Mouse (Mus musculus) intestine, embryonic 16.5 days (tissue): Measurements from ENCODE around the gene Jam3. TPM values are rescaled to one million over a fixed set of nuclear protein-coding genes. Genes with fewer than 3 reads are reported as not detected.

ENCODE experiments used
- ATAC-seq: fragments of 200-750 bp; cut with Nextera tagmentation; 2 replicates; pipeline ENCODE4 v1.8.0; 2017; ENCODE audit warnings: moderate TSS enrichment, moderate library complexity
- H3K27ac ChIP-seq: fragments of 300-500 bp; sonication (generic); 2 replicates; pipeline ENCODE4 v1.5.1; 2014; ENCODE audit warnings: mild to moderate bottlenecking, low read length
- H3K27me3 ChIP-seq: fragments of 300-500 bp; sonication (generic); replicated peaks from 2 replicates; pipeline ENCODE4 v1.6.1; 2014; ENCODE audit warnings: low read length, control low read depth, mixed read lengths; ENCODE audit not compliant: control insufficient read depth, insufficient read depth
- H3K36me3 ChIP-seq: fragments of 300-500 bp; sonication (generic); 2 replicates; pipeline ENCODE4 v1.6.1; 2014; ENCODE audit warnings: low read length, control low read depth; ENCODE audit not compliant: control insufficient read depth, insufficient read depth
- H3K4me1 ChIP-seq: fragments of 300-500 bp; sonication (generic); 2 replicates; pipeline ENCODE4 v1.6.1; 2014; ENCODE audit warnings: low read length, control low read depth, mixed read lengths; ENCODE audit not compliant: control insufficient read depth, insufficient read depth
- H3K4me2 ChIP-seq: fragments of 300-500 bp; sonication (generic); 2 replicates; pipeline ENCODE4 v1.6.1; 2014; ENCODE audit warnings: low read depth, low read length, control low read depth
- H3K4me3 ChIP-seq: fragments of 300-500 bp; sonication (generic); 2 replicates; pipeline ENCODE4 v1.5.1; 2014; ENCODE audit warnings: mild to moderate bottlenecking, low read length
- H3K9ac ChIP-seq: fragments of 300-500 bp; sonication (generic); 2 replicates; pipeline ENCODE4 v1.6.1; 2014; ENCODE audit warnings: low read depth, low read length
- H3K9me3 ChIP-seq: fragments of 300-500 bp; sonication (generic); 2 replicates; pipeline ENCODE4 v1.6.1; 2016; ENCODE audit warnings: low read length, control low read depth; ENCODE audit not compliant: control insufficient read depth
- WGBS: fragments of 180-500 bp; shearing (Covaris S2); extraction: QIAGEN DNeasy Blood & Tissue Kit; methylation state at CpG from one replicate; pipeline ENCODE4 v1.1.7; 2014; 5-methylcytosine and 5-hydroxymethylcytosine counted together
- polyA plus RNA-seq: library from polyadenylated mRNA; unstranded; fragments of >200 nt; fragmentation: Nextera tagmentation; extraction: Ambion mirVana; gene quantifications from 2 replicates; pipeline ENCODE4 v1.2.1, GENCODE M21; 2015

Jam3 gene
- polyA plus RNA-seq: 36.5 and 41.4 TPM in 2 replicates

- Histone ChIP-seq H3K9me3 (no peaks in the 10 kb centered on the region), H3K36me3 (no peaks in the 10 kb centered on the region), H3K27ac (peak within 1 kb of the TSS; percentile 82), H3K4me1 (no peaks in the 10 kb centered on the region), H3K9ac (peak within 1 kb of the TSS; percentile 79), H3K27me3 (peaks cover 8% of the 10 kb centered on the region; the same call in 1 of the 2 replicates), H3K4me2 (peak within 1 kb of the TSS; percentile 66), H3K4me3 (peak within 1 kb of the TSS; percentile 72)
- ATAC-seq: peak; percentile 98
- under 1% methylated on average over 58 of the region's 58 CpGs for WGBS
Observed at GRCm38 (mm10) chr9:27154763-27155530, at the start of gene Jam3. Gene Jam3 (minus strand): TSS chr9:27155421.

DNA sequence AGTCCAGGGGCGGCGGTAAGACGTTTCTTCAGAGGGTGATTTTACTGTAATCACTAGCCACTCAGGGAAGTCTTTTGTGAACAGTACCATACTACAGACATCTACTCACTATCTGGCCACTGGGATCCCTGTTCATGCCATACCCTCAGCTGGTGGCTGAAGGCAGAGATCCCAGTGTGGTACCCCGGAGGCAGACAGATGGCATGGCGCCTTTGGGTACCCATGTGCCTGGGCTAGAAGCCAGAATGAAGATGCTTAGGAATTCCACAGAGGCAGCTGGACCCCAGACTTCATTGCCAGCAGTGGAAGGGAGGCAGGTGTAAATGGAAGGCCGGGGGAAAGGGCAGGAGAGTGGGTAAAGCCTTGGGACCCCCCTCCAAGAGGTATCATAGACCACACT is 49.0 kb upstream of the Jam3 start:
- no peaks in the 10 kb centered on the region for H3K27me3 ChIP-seq
- H3K36me3 ChIP-seq: no peaks in the 10 kb centered on the region
- H3K4me2 ChIP-seq: no peak overlapping the region
- H3K9me3 ChIP-seq: no peaks in the 10 kb centered on the region
- H3K27ac ChIP-seq: no peak overlapping the region
- 79% methylated on average over 6 of the region's 6 CpGs for WGBS
- H3K4me3 ChIP-seq: no peak overlapping the region
- no peaks in the 10 kb centered on the region for H3K4me1 ChIP-seq
- no peak overlapping the region for H3K9ac ChIP-seq
- no peak; the same call in 1 of the 2 replicates for ATAC-seq

DNA sequence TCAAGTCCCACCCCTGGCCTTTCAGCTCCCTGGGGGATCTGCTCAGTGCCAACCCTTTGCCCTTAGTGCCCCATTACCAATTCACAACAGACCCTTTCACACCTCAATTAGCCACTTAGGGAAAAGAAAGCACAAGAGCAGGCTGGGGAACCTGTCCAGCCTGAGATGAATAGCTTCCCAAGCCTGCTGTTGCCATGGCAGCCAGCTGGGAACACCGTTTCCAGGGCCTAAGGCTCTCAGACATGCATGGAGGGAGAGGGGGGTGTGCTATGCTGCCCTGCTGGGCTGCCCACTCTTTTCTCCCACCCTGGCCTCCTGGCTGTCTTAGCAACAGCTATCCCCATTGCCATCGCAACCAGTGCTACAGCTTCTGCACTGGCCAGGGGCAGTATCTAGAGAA is 47.9 kb upstream of the Jam3 start:
- WGBS: 27% methylated on average over 2 of the region's 2 CpGs
- no peaks in the 10 kb centered on the region for H3K27me3 ChIP-seq

DNA sequence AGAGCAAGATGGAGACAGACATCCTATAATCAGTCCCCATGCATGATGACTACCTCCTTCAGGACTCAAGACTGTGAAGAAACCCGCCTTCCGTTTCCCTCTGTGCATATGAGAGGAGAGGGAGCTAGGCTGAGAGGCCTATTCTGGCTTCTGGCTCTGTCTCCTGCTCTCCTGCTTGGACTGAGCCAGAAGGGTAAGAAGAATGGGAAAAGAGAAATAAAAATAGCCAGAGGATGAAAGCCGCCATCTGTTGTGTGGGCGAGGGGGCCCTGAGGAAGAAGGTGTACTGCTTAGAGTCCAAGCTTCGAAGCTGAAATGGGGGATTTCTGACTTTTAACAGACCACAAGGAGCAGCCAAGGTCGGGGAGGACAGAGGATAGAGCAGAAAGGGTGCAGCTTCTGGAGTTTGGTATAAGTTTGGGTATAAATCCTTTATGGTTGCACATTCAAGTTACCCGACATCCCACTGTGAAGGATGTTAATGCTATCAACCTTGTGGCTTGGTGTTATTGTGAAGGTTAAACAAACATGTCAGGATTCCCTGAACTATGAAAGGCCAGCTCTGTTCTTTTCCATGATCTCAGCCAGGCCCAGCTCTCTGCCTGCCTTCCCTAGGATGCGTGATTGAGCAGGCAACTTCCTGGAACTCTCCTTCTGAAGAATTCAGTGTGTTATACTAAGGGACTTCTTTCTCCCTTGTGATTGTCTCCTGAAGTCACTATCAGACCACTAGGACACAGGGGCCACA is 46.4 kb upstream of the Jam3 start:
- no peaks in the 10 kb centered on the region for H3K9me3 ChIP-seq
- no peaks in the 10 kb centered on the region for H3K36me3 ChIP-seq
- no peak overlapping the region for H3K4me2 ChIP-seq
- 66% methylated on average over 8 of the region's 8 CpGs for WGBS
- no peaks in the 10 kb centered on the region for H3K4me1 ChIP-seq
- no peak overlapping the region for H3K9ac ChIP-seq
- H3K27me3 ChIP-seq: no peaks in the 10 kb centered on the region
- H3K27ac ChIP-seq: no peak overlapping the region; the same call in 1 of the 2 replicates
- no peak for ATAC-seq
- H3K4me3 ChIP-seq: no peak overlapping the region

More for the DNA sequence above, 47.9 kb upstream of the Jam3 start:
- no peaks in the 10 kb centered on the region for H3K36me3 ChIP-seq
- H3K4me1 ChIP-seq: no peaks in the 10 kb centered on the region
- H3K9me3 ChIP-seq: no peaks in the 10 kb centered on the region
- ATAC-seq: peak; percentile 53; the same call in 1 of the 2 replicates
- no peak overlapping the region for H3K4me2 ChIP-seq
- H3K9ac ChIP-seq: no peak overlapping the region
- no peak overlapping the region for H3K27ac ChIP-seq
- no peak overlapping the region for H3K4me3 ChIP-seq

DNA sequence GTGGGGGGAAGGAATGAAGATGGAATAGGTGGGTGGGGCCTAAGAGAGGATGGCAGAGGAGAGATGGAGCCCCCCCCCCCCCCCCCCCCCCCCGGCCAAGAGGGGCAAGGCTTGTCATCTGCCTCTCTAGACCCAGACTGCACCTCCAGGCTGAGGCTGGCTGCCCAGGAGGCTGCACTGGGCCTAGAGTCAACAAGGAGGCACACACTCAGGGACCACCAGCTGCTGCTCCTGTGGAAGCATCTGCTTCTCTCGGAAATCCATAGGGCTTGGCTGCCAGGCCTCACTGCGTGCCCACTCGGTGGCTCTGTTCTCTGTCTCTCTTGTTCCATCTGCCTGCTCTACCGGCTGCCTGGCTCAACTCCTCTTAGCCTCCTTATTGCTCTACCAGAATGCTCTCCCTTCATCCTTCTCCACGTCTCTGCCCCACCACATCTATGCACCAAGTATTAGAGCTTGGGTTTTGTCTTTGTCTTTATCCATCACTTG is 38.4 kb upstream of the Jam3 start:
- H3K36me3 ChIP-seq: no peaks in the 10 kb centered on the region
- H3K9me3 ChIP-seq: no peaks in the 10 kb centered on the region
- H3K4me3 ChIP-seq: no peak overlapping the region
- no peaks in the 10 kb centered on the region for H3K27me3 ChIP-seq
- no peak overlapping the region for H3K9ac ChIP-seq
- H3K4me1 ChIP-seq: peaks cover 13% of the 10 kb centered on the region
- no peak overlapping the region for H3K27ac ChIP-seq
- no peak for ATAC-seq
- WGBS: 73% methylated on average over 5 of the region's 6 CpGs
- H3K4me2 ChIP-seq: no peak overlapping the region

GRCm38 (mm10) chr9:27192761-27193591 is 37.8 kb upstream of the Jam3 start:
- Histone ChIP-seq H3K4me3 (no peak overlapping the region), H3K27me3 (no peaks in the 10 kb centered on the region), H3K9ac (no peak overlapping the region), H3K4me2 (no peak overlapping the region), H3K9me3 (no peaks in the 10 kb centered on the region), H3K36me3 (no peaks in the 10 kb centered on the region), H3K4me1 (peaks cover 13% of the 10 kb centered on the region), H3K27ac (peak overlapping the region; percentile 29; the same call in 1 of the 2 replicates)
- no peak for ATAC-seq
- 61% methylated on average over 10 of the region's 10 CpGs for WGBS

GRCm38 (mm10) chr9:27192001-27192760 is 37.0 kb upstream of the Jam3 start:
- ATAC-seq: peak; percentile 97
- WGBS: 9% methylated on average over 14 of the region's 14 CpGs
- Histone ChIP-seq H3K4me2 (peak overlapping the region; percentile 61), H3K9ac (0 out of 2 replicates have a peak overlapping the region, but pooled peaks have one; percentile 17), H3K4me1 (peaks cover 13% of the 10 kb centered on the region), H3K27ac (peak overlapping the region; percentile 75), H3K4me3 (peak overlapping the region; percentile 35), H3K36me3 (no peaks in the 10 kb centered on the region), H3K9me3 (no peaks in the 10 kb centered on the region), H3K27me3 (no peaks in the 10 kb centered on the region)

- Histone ChIP-seq H3K36me3 (no peaks in the 10 kb centered on the region), H3K9ac (peak overlapping the region; percentile 17), H3K9me3 (no peaks in the 10 kb centered on the region), H3K4me3 (peak overlapping the region; percentile 35), H3K4me1 (peaks cover 13% of the 10 kb centered on the region), H3K4me2 (peak overlapping the region; percentile 61), H3K27me3 (no peaks in the 10 kb centered on the region), H3K27ac (peak overlapping the region; percentile 75)
- WGBS: 9% methylated on average over 7 of the region's 7 CpGs
- ATAC-seq: peak; percentile 73
Observed at GRCm38 (mm10) chr9:27191501-27191981, 36.3 kb upstream of the Jam3 start.
